Mouse (Mus musculus): ENCODE results near the gene Ric1.
A peak's percentile ranks its signal among the peaks of the same experiment; 100 is the strongest.
"Not testable (repeated sequence)": the region's sequence is repeated elsewhere in the genome, so short reads cannot be mapped to it uniquely, and the experiment has no call there.

Gene Ric1

DNA sequence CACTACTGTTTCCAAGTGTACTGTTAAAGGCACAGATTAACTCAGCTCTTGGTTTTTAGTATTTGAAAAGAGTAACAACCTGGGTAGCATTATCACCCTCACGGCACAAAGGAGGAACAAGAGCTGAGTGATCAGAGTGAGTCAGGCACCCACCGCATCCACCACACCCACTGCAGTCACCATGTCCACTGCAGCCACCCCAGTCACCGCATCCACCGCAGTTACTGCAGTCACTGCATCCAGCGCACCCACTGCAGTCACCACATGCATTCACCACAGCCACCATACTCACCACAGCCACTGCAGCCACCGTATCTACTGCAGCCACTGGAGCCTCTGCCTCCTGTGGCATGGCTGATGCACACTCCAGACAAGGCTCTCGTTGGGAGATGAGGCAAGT, 12.2 kb upstream of the Ric1 start:
- DNase-seq (ENCODE audit: low read depth, low spot score), result no peak
- Histone ChIP-seq H3K27me3 (ENCODE audit: control insufficient read depth, insufficient read depth, low read length, poor library complexity, severe bottlenecking) (no peaks in the 10 kb centered on the region), H3K36me3 (ENCODE audit: control insufficient read depth, insufficient read depth, low read length, poor library complexity, severe bottlenecking) (0 out of 2 replicates have a peak, but pooled peaks cover 1% of the 10 kb centered on the region)

GRCm38 (mm10) chr19:29511826-29512225, 10.3 kb upstream of the Ric1 start:
- no peaks in the 10 kb centered on the region for H3K27me3 ChIP-seq (ENCODE audit: control insufficient read depth, insufficient read depth, low read length, poor library complexity, severe bottlenecking)
- 0 out of 2 replicates have a peak, but pooled peaks cover 3% of the 10 kb centered on the region for H3K36me3 ChIP-seq (ENCODE audit: control insufficient read depth, insufficient read depth, low read length, poor library complexity, severe bottlenecking)
- DNase-seq (ENCODE audit: low read depth, low spot score), result peak; percentile 32

GRCm38 (mm10) chr19:29513111-29513766, 8.8 kb upstream of the Ric1 start:
- DNase-seq (ENCODE audit: low read depth, low spot score), result peak; percentile 57
- Histone ChIP-seq H3K27me3 (ENCODE audit: control insufficient read depth, insufficient read depth, low read length, poor library complexity, severe bottlenecking) (no peaks in the 10 kb centered on the region), H3K36me3 (ENCODE audit: control insufficient read depth, insufficient read depth, low read length, poor library complexity, severe bottlenecking) (0 out of 2 replicates have a peak, but pooled peaks cover 2% of the 10 kb centered on the region)

DNA sequence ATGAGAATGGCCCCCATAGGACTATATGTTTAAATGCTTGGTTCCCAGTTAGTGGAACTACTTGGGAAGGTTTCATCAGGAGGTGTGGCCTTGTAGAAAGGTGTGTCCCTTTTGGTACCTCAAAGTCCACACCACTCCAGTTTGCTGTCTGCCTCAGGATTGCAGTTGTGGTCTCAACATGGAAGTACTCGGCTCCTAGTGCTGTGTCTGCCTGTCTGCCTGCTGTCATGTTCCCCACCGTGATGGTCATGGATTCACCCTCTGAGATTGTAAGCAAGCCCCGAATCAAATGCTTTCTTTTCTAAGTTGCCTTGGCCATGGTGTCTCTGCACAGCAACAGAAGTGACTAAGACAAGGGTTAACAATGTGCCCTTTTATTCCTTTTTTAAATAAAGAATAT, 8.0 kb upstream of the Ric1 start:
- DNase-seq (ENCODE audit: low read depth, low spot score), result peak; percentile 14

DNA sequence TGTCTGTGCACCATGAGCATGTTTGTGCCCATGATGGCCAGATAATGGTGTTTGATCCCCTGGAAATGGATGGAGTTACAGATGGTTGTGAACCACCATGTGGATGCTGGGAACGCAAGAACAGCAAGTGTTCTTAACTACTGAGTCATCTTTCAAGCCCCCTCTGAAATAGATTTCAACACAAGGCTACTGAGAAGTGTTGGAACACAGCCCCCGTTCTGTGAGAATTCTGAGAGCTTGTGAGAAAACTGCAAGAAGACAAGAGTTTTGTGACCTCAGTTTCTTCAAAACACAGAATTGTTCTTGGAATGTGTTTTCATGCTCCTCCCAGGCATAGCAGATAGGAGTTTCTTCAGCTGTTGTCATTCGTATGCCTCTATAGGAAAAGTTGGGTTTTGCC, 6.7 kb upstream of the Ric1 start:
- no peak for DNase-seq (ENCODE audit: low read depth, low spot score)
- Histone ChIP-seq H3K27me3 (ENCODE audit: control insufficient read depth, insufficient read depth, low read length, poor library complexity, severe bottlenecking) (no peaks in the 10 kb centered on the region), H3K36me3 (ENCODE audit: control insufficient read depth, insufficient read depth, low read length, poor library complexity, severe bottlenecking) (0 out of 2 replicates have a peak, but pooled peaks cover 2% of the 10 kb centered on the region)

More for the DNA sequence above, 8.0 kb upstream of the Ric1 start:
- H3K36me3 ChIP-seq (ENCODE audit: control insufficient read depth, insufficient read depth, low read length, poor library complexity, severe bottlenecking), result 0 out of 2 replicates have a peak, but pooled peaks cover 2% of the 10 kb centered on the region
- H3K27me3 ChIP-seq (ENCODE audit: control insufficient read depth, insufficient read depth, low read length, poor library complexity, severe bottlenecking), result no peaks in the 10 kb centered on the region

- Histone ChIP-seq H3K36me3 (ENCODE audit: control insufficient read depth, insufficient read depth, low read length, poor library complexity, severe bottlenecking) (0 out of 2 replicates have a peak, but pooled peaks cover 2% of the 10 kb centered on the region), H3K27me3 (ENCODE audit: control insufficient read depth, insufficient read depth, low read length, poor library complexity, severe bottlenecking) (no peaks in the 10 kb centered on the region)
- no peak for DNase-seq (ENCODE audit: low read depth, low spot score)
Measured at GRCm38 (mm10) chr19:29515991-29516390, 6.1 kb upstream of the Ric1 start.

DNA sequence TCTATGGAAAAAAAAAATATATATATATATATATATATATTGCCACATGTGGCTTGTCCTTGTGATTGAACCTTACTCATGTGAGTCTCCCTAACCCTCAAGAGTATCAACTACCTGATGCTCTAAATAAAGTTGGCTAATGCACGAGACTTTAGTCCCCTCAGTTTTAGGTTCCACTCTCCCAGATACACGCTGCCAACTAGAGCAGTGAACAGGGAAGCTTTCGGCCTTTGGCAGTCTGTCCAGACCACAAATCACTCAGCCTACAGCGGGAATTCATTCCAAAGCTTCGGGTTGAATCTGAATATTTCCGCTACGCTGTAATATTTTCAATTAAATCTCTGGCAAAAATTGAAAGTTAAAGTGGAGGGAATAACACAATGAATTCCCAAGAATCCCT, 3.7 kb upstream of the Ric1 start:
- DNase-seq (ENCODE audit: low read depth, low spot score), result no peak
- H3K27me3 ChIP-seq (ENCODE audit: control insufficient read depth, insufficient read depth, low read length, poor library complexity, severe bottlenecking), result no peaks in the 10 kb centered on the region
- H3K36me3 ChIP-seq (ENCODE audit: control insufficient read depth, insufficient read depth, low read length, poor library complexity, severe bottlenecking), result 0 out of 2 replicates have a peak, but pooled peaks cover 2% of the 10 kb centered on the region

GRCm38 (mm10) chr19:29518922-29519321, 3.2 kb upstream of the Ric1 start:
- Histone ChIP-seq H3K36me3 (ENCODE audit: control insufficient read depth, insufficient read depth, low read length, poor library complexity, severe bottlenecking) (0 out of 2 replicates have a peak, but pooled peaks cover 2% of the 10 kb centered on the region), H3K27me3 (ENCODE audit: control insufficient read depth, insufficient read depth, low read length, poor library complexity, severe bottlenecking) (no peaks in the 10 kb centered on the region)
- no peak for DNase-seq (ENCODE audit: low read depth, low spot score)

GRCm38 (mm10) chr19:29520996-29521560, 1.0 kb upstream of the Ric1 start:
- 0 out of 2 replicates have a peak, but pooled peaks cover 2% of the 10 kb centered on the region for H3K36me3 ChIP-seq (ENCODE audit: control insufficient read depth, insufficient read depth, low read length, poor library complexity, severe bottlenecking)
- DNase-seq (ENCODE audit: low read depth, low spot score), result peak; percentile 33

GRCm38 (mm10) chr19:29522445-29523229, 555 bp downstream of the Ric1 start:
- Histone ChIP-seq H3K27me3 (ENCODE audit: control insufficient read depth, insufficient read depth, low read length, poor library complexity, severe bottlenecking) (no peaks in the 10 kb centered on the region), H3K36me3 (ENCODE audit: control insufficient read depth, insufficient read depth, low read length, poor library complexity, severe bottlenecking) (no peaks in the 10 kb centered on the region)
- DNase-seq (ENCODE audit: low read depth, low spot score), result peak; percentile 47

More at GRCm38 (mm10) chr19:29520996-29521560, 1.0 kb upstream of the Ric1 start:
- H3K27me3 ChIP-seq (ENCODE audit: control insufficient read depth, insufficient read depth, low read length, poor library complexity, severe bottlenecking), result no peaks in the 10 kb centered on the region

GRCm38 (mm10) chr19:29523230-29523582, 1.1 kb downstream of the Ric1 start:
- no peak for DNase-seq (ENCODE audit: low read depth, low spot score)
- Histone ChIP-seq H3K27me3 (ENCODE audit: control insufficient read depth, insufficient read depth, low read length, poor library complexity, severe bottlenecking) (no peaks in the 10 kb centered on the region), H3K36me3 (ENCODE audit: control insufficient read depth, insufficient read depth, low read length, poor library complexity, severe bottlenecking) (no peaks in the 10 kb centered on the region)

- H3K36me3 ChIP-seq (ENCODE audit: control insufficient read depth, insufficient read depth, low read length, poor library complexity, severe bottlenecking), result no peaks in the 10 kb centered on the region
- no peak for DNase-seq (ENCODE audit: low read depth, low spot score)
- H3K27me3 ChIP-seq (ENCODE audit: control insufficient read depth, insufficient read depth, low read length, poor library complexity, severe bottlenecking), result no peaks in the 10 kb centered on the region
Measured at GRCm38 (mm10) chr19:29523701-29524100, 1.6 kb downstream of the Ric1 start.

GRCm38 (mm10) chr19:29524614-29525013, 2.5 kb downstream of the Ric1 start:
- no peaks in the 10 kb centered on the region for H3K36me3 ChIP-seq (ENCODE audit: control insufficient read depth, insufficient read depth, low read length, poor library complexity, severe bottlenecking)
- no peak for DNase-seq (ENCODE audit: low read depth, low spot score)

DNA sequence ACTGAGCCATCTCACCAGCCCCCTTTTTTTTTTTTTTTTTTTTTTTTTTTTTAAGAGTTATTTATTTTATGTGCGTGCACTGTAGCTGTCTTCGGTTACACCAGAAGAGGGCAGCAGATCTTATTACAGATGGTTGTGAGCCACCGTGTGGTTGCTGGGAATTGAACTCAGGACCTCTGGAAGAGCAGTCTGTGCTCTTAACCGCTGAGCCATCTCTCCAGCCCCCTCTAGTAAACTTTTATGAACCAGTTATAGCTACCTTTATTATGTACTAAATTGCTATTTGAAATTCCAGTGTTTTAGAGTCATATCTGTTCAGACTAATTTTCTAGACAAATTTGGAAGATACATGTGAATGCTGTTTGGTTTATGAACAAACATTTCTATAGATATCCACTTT, 3.5 kb downstream of the Ric1 start:
- peak; percentile 31 for DNase-seq (ENCODE audit: low read depth, low spot score)
- H3K27me3 ChIP-seq (ENCODE audit: control insufficient read depth, insufficient read depth, low read length, poor library complexity, severe bottlenecking); H3K36me3 ChIP-seq (ENCODE audit: control insufficient read depth, insufficient read depth, low read length, poor library complexity, severe bottlenecking): not testable (repeated sequence)

More at GRCm38 (mm10) chr19:29524614-29525013, 2.5 kb downstream of the Ric1 start:
- no peaks in the 10 kb centered on the region for H3K27me3 ChIP-seq (ENCODE audit: control insufficient read depth, insufficient read depth, low read length, poor library complexity, severe bottlenecking)

DNA sequence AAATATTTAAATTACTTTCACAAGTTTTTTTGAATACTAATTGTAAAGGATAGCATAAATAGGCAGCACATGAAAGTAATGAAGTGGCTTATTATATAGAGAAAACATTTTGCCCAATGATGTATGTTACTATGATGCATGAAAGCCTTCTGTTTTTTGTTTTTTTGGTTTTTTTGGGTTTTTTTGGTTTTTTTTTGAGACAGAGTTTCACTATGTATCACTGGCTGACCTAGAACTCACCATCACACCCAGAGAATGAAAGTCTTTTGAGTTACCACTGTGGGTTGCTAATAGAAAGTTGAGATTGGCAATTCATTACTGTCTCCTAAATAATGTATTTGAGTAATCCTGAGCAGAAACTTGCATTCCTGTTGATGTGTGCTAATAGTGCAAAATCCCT, 4.8 kb downstream of the Ric1 start:
- Histone ChIP-seq H3K27me3 (ENCODE audit: control insufficient read depth, insufficient read depth, low read length, poor library complexity, severe bottlenecking) (no peaks in the 10 kb centered on the region), H3K36me3 (ENCODE audit: control insufficient read depth, insufficient read depth, low read length, poor library complexity, severe bottlenecking) (no peaks in the 10 kb centered on the region)
- DNase-seq (ENCODE audit: low read depth, low spot score), result no peak

Data from splenic B cell, adult 2 months (primary cell).